Mouse (Mus musculus): ENCODE data around the gene Ddn. TPM values are rescaled to one million over a fixed set of nuclear protein-coding genes. Genes with fewer than 3 reads are reported as not detected.

The Ddn gene
- polyA plus RNA-seq, 1 experiment from 2014 or later = not detected

DNA sequence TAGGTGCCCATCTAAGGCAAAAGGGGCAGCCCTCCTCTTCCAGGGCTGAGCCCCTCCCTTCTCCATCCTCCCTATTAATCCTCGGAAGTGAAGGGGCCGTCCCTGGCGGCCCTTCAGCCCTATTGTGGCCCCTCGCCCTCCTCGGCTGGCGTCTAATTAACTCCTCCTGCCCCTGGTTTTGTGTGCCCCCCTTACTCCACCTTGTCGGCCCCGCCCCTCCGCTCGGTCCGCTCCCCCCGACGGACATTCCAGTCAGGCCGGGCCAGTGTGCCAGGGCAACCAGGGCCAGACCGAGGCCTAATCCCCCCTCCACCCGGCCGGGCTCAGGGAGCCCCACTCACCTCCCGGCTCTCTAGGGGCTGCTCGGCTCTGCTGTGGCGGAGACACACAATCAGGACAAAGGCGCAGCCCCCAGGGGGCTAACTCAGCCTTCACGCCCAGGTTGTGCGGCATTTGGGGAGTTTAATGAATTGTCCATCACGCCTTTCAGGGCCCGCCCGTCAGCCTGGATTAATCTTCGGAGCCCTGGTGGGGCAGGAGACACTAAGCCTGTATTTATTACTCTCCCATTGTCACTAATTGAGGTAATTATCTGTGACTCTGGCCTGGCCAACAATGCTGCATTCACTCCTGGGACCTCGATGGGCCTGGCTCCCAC, 11.3 kb downstream of the Ddn start:
- ATAC-seq (ENCODE audit: insufficient number of reproducible peaks, low FRiP score, low TSS enrichment, low read depth) (no peak), DNase-seq (ENCODE audit: low spot score) (no peak)
- Histone ChIP-seq H3K36me3 (ENCODE audit: control insufficient read depth, insufficient read depth, low read length) (no peaks in the 10 kb centered on the region), H3K27me3 (ENCODE audit: control insufficient read depth, insufficient read depth, low read length) (peaks cover 95% of the 10 kb centered on the region), H3K27ac (replicated peaks; ENCODE audit: low read depth, low read length) (no peak overlapping the region), H3K4me2 (ENCODE audit: low read depth, severe bottlenecking) (no peak overlapping the region), H3K4me3 (ENCODE audit: low read depth, low read length) (no peak overlapping the region), H3K9me3 (ENCODE audit: control insufficient read depth, low read length) (no peaks in the 10 kb centered on the region), H3K9ac (ENCODE audit: low read length) (no peak overlapping the region), H3K4me1 (ENCODE audit: control insufficient read depth, insufficient read depth, low read length) (peaks cover 7% of the 10 kb centered on the region)
- WGBS = 1% methylated on average over 28 of the region's 28 CpGs

DNA sequence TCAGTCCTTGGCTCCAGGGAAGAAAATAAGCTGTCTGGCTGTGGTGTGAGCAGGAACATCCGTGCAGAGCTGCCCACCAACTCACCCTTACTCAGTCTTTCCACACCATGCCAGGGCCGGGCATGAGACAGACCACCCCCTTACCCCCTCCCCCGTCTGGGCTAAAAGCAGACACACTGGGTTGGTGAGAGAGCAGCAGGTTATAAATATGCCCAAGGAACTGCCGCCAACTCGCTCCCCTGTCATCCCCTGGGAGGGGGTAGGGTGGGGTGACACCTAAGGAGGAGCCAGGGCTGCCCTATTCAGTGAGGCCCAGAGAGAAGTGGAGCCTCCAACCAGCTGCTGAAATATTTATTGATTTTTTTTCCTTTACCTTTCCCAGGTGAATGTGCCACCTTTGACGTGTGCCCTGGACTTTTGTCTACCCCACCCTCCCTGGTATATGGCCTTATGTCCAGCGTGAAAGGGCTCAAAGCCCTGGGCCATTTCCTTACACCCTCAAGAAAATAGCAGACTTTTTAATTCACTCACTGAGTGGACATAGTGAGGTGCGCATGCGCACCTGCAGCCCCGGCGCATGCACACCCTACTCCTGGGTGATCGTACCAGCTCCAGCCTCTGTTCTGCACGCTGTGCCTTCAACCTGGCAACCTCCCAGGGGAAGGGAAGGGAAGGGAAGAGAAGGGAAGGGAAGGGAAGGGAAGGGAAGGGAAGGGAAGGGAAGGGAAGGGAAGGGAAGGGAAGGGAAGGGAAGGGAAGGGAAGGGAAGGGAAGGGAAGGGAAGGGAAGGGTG, 12.3 kb downstream of the Ddn start:
- no peak for DNase-seq (ENCODE audit: low spot score)

DNA sequence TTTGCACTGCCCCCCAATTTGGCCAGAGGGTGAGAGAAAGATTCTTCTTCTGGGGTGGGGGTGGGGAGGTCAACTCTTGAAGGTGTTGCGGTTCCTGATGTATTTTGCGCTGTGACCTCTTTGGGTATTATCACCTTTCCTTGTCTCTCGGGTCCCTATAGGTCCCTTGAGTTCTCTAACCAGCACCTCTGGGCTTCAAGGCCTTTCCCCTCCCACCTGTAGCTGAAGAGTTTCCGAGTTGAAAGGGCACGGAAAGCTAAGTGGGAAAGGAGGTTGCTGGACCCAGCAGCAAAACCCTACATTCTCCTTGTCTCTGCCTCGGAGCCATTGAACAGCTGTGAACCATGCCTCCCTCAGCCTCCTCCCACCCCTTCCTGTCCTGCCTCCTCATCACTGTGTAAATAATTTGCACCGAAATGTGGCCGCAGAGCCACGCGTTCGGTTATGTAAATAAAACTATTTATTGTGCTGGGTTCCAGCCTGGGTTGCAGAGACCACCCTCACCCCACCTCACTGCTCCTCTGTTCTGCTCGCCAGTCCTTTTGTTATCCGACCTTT, 16.1 kb downstream of the Ddn start:
- Histone ChIP-seq H3K9ac (ENCODE audit: low read length) (no peak overlapping the region), H3K4me1 (ENCODE audit: control insufficient read depth, insufficient read depth, low read length) (peaks cover 15% of the 10 kb centered on the region), H3K27me3 (ENCODE audit: control insufficient read depth, insufficient read depth, low read length) (peaks cover 97% of the 10 kb centered on the region), H3K4me3 (ENCODE audit: low read depth, low read length) (no peak overlapping the region), H3K4me2 (ENCODE audit: low read depth, severe bottlenecking) (no peak overlapping the region), H3K36me3 (ENCODE audit: control insufficient read depth, insufficient read depth, low read length) (no peaks in the 10 kb centered on the region), H3K27ac (replicated peaks; ENCODE audit: low read depth, low read length) (no peak overlapping the region), H3K9me3 (ENCODE audit: control insufficient read depth, low read length) (no peaks in the 10 kb centered on the region)
- no peak for ATAC-seq (ENCODE audit: insufficient number of reproducible peaks, low FRiP score, low TSS enrichment, low read depth)
- 4% methylated on average over 13 of the region's 13 CpGs for WGBS
- DNase-seq (ENCODE audit: low spot score) = no peak

More for the DNA sequence above, 12.3 kb downstream of the Ddn start:
- 7% methylated on average over 13 of the region's 13 CpGs for WGBS
- Histone ChIP-seq H3K4me1 (ENCODE audit: control insufficient read depth, insufficient read depth, low read length) (peaks cover 7% of the 10 kb centered on the region), H3K4me3 (ENCODE audit: low read depth, low read length) (no peak overlapping the region), H3K27me3 (ENCODE audit: control insufficient read depth, insufficient read depth, low read length) (peaks cover 95% of the 10 kb centered on the region), H3K9me3 (ENCODE audit: control insufficient read depth, low read length) (no peaks in the 10 kb centered on the region), H3K36me3 (ENCODE audit: control insufficient read depth, insufficient read depth, low read length) (no peaks in the 10 kb centered on the region), H3K9ac (ENCODE audit: low read length) (no peak overlapping the region), H3K27ac (replicated peaks; ENCODE audit: low read depth, low read length) (no peak overlapping the region), H3K4me2 (ENCODE audit: low read depth, severe bottlenecking) (no peak overlapping the region; the same call in 1 of the 2 replicates)
- ATAC-seq (ENCODE audit: insufficient number of reproducible peaks, low FRiP score, low TSS enrichment, low read depth) = no peak

DNA sequence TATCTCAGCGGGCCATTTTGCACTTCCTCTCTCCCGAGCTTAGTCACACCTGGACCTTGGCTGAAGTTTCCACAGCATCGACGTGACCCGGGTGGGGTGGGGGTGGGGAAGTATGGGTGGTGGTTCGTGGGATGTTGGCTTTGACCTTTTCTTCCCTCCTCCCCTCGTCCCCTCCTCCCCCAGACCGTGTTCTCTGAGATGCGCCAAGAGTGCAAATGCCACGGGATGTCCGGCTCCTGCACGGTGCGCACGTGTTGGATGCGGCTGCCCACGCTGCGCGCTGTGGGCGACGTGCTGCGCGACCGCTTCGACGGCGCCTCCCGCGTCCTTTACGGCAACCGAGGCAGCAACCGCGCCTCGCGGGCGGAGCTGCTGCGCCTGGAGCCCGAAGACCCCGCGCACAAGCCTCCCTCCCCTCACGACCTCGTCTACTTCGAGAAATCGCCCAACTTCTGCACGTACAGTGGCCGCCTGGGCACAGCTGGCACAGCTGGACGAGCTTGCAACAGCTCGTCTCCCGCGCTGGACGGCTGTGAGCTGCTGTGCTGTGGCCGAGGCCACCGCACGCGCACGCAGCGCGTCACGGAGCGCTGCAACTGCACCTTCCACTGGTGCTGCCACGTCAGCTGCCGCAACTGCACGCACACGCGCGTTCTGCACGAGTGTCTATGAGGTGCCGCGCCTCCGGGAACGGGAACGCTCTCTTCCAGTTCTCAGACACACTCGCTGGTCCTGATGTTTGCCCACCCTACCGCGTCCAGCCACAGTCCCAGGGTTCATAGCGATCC, 16.9 kb downstream of the Ddn start:
- no peak overlapping the region for H3K27ac ChIP-seq (replicated peaks; ENCODE audit: low read depth, low read length)
- 2% methylated on average over 74 of the region's 75 CpGs for WGBS
- peaks cover 95% of the 10 kb centered on the region for H3K27me3 ChIP-seq (ENCODE audit: control insufficient read depth, insufficient read depth, low read length)
- peak overlapping the region; percentile 0; the same call in 1 of the 2 replicates for H3K4me3 ChIP-seq (ENCODE audit: low read depth, low read length)
- peaks cover 12% of the 10 kb centered on the region; the same call in 1 of the 2 replicates for H3K4me1 ChIP-seq (ENCODE audit: control insufficient read depth, insufficient read depth, low read length)
- no peaks in the 10 kb centered on the region for H3K36me3 ChIP-seq (ENCODE audit: control insufficient read depth, insufficient read depth, low read length)
- DNase-seq (ENCODE audit: low spot score) = no peak
- no peak overlapping the region for H3K9ac ChIP-seq (ENCODE audit: low read length)
- peak overlapping the region; percentile 5; the same call in 1 of the 2 replicates for H3K4me2 ChIP-seq (ENCODE audit: low read depth, severe bottlenecking)
- no peaks in the 10 kb centered on the region for H3K9me3 ChIP-seq (ENCODE audit: control insufficient read depth, low read length)
- ATAC-seq (ENCODE audit: insufficient number of reproducible peaks, low FRiP score, low TSS enrichment, low read depth) = no peak

DNA sequence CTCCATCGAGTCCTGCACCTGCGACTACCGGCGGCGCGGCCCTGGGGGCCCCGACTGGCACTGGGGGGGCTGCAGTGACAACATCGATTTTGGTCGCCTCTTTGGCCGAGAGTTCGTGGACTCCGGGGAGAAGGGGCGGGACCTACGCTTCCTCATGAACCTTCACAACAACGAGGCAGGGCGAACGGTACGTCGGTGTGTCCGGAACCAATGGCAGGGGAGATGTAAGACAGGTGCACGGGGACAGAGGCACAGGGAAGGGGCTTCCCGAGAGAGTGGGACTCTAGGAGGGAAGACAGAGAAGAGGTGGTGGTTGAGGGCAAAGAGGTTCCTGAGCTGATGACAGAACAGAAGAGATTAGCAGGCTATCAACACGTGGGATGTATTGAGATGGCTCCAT, 17.5 kb downstream of the Ddn start:
- no peaks in the 10 kb centered on the region for H3K9me3 ChIP-seq (ENCODE audit: control insufficient read depth, low read length)
- H3K27ac ChIP-seq (replicated peaks; ENCODE audit: low read depth, low read length) = no peak overlapping the region
- H3K36me3 ChIP-seq (ENCODE audit: control insufficient read depth, insufficient read depth, low read length) = no peaks in the 10 kb centered on the region
- WGBS = 1% methylated on average over 23 of the region's 23 CpGs
- peaks cover 12% of the 10 kb centered on the region; the same call in 1 of the 2 replicates for H3K4me1 ChIP-seq (ENCODE audit: control insufficient read depth, insufficient read depth, low read length)
- H3K9ac ChIP-seq (ENCODE audit: low read length) = no peak overlapping the region
- no peak overlapping the region for H3K4me2 ChIP-seq (ENCODE audit: low read depth, severe bottlenecking)
- no peak overlapping the region for H3K4me3 ChIP-seq (ENCODE audit: low read depth, low read length)
- no peak for DNase-seq (ENCODE audit: low spot score)
- H3K27me3 ChIP-seq (ENCODE audit: control insufficient read depth, insufficient read depth, low read length) = peaks cover 93% of the 10 kb centered on the region
- no peak for ATAC-seq (ENCODE audit: insufficient number of reproducible peaks, low FRiP score, low TSS enrichment, low read depth)

DNA sequence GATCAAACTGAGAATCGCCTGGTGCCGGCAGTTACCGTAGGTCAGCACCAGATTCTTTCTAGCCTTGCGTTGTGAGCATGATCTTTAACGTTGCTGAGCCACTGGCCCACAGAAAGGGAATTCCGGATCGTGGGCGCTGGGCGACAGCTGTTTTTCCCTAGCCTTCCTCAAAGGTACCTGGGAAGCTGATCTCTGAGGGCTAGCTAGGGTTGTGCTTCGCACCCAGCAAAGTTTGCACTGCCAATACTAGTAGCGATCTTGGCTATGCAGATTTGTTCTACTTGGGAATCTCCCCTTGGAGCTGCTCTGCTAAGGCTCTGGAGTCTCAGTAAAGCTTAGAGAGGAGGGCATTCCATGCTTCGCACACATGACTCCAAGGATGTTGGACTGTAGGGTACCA, 18.1 kb downstream of the Ddn start:
- H3K4me1 ChIP-seq (ENCODE audit: control insufficient read depth, insufficient read depth, low read length) = peaks cover 12% of the 10 kb centered on the region; the same call in 1 of the 2 replicates

DNA sequence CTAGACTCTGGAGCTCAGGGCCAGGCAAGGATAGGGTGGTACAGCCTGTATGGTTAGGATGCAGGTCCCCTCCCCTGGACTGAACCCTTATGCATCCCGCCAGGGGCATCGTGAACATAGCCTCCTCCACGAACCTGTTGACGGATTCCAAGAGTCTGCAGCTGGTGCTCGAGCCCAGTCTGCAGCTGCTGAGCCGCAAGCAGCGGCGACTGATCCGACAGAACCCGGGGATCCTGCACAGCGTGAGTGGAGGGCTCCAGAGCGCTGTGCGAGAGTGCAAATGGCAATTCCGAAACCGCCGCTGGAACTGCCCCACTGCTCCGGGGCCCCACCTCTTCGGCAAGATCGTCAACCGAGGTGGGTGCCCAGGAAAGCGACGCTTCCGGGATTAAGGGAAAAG, 18.5 kb downstream of the Ddn start:
- H3K27ac ChIP-seq (replicated peaks; ENCODE audit: low read depth, low read length) = no peak overlapping the region
- H3K9ac ChIP-seq (ENCODE audit: low read length) = no peak overlapping the region
- H3K27me3 ChIP-seq (ENCODE audit: control insufficient read depth, insufficient read depth, low read length) = peaks cover 86% of the 10 kb centered on the region
- H3K4me2 ChIP-seq (ENCODE audit: low read depth, severe bottlenecking) = no peak overlapping the region; the same call in 1 of the 2 replicates
- no peak overlapping the region for H3K4me3 ChIP-seq (ENCODE audit: low read depth, low read length)
- no peaks in the 10 kb centered on the region for H3K9me3 ChIP-seq (ENCODE audit: control insufficient read depth, low read length)
- DNase-seq (ENCODE audit: low spot score) (no peak), ATAC-seq (ENCODE audit: insufficient number of reproducible peaks, low FRiP score, low TSS enrichment, low read depth) (no peak)
- no peaks in the 10 kb centered on the region; the same call in 1 of the 2 replicates for H3K36me3 ChIP-seq (ENCODE audit: control insufficient read depth, insufficient read depth, low read length)
- under 1% methylated on average over 23 of the region's 23 CpGs for WGBS
- H3K4me1 ChIP-seq (ENCODE audit: control insufficient read depth, insufficient read depth, low read length) = peaks cover 12% of the 10 kb centered on the region; the same call in 1 of the 2 replicates

More for the DNA sequence above, 18.1 kb downstream of the Ddn start:
- Histone ChIP-seq H3K4me3 (ENCODE audit: low read depth, low read length) (no peak overlapping the region), H3K4me2 (ENCODE audit: low read depth, severe bottlenecking) (no peak overlapping the region; the same call in 1 of the 2 replicates), H3K27me3 (ENCODE audit: control insufficient read depth, insufficient read depth, low read length) (peaks cover 90% of the 10 kb centered on the region), H3K9me3 (ENCODE audit: control insufficient read depth, low read length) (no peaks in the 10 kb centered on the region), H3K27ac (replicated peaks; ENCODE audit: low read depth, low read length) (no peak overlapping the region), H3K9ac (ENCODE audit: low read length) (peak overlapping the region; percentile 22; the same call in 1 of the 2 replicates), H3K36me3 (ENCODE audit: control insufficient read depth, insufficient read depth, low read length) (no peaks in the 10 kb centered on the region)
- no peak for ATAC-seq (ENCODE audit: insufficient number of reproducible peaks, low FRiP score, low TSS enrichment, low read depth)
- under 1% methylated on average over 12 of the region's 12 CpGs for WGBS
- DNase-seq (ENCODE audit: low spot score) = no peak
